Mouse (Mus musculus) bone marrow, adult 2 months (tissue): ENCODE measurements around the gene Gnat1.

ENCODE experiments used
- CTCF ChIP-seq: fragments of 200-500 bp; IDR thresholded peaks from 2 replicates; pipeline ENCODE4 v1.5.1; 2011; ENCODE audit warnings: low read length, control low read depth; ENCODE audit not compliant: control insufficient read depth, insufficient read depth
- POLR2A ChIP-seq: fragments of 200-500 bp; IDR thresholded peaks from 2 replicates; pipeline ENCODE4 v1.6.1; 2011; ENCODE audit warnings: low read depth, mild to moderate bottlenecking, control low read depth, low read length, borderline replicate concordance; ENCODE audit not compliant: control insufficient read depth

DNA sequence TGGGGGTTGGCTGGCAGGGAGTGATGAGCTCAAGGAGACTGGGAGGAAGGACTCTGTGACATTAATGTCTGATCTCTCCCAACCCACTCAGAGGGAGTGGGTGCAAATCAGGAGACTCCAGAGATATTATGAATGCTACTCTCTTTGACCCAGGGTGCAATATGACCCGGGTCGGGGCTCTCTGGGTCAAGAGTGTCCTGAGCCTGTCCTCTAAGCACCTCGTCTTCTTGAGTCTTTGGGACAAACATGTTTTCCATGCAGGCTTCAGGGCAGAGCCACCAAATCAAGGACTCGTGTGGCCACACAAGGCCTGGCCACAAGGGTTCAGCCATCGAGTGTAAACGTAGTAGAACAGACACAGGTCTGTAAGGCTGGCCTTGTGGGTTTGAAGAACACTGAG is 21.4 kb downstream of the Gnat1 start:
- no peak for TF ChIP-seq CTCF
- no peak for TF ChIP-seq POLR2A
